Mouse (Mus musculus): ENCODE measurements around the gene Prps1.

- peak; percentile 67 for TF ChIP-seq CTCF (IDR thresholded peaks at IDR 0.05; ENCODE audit: low read depth, low read length)
- TF ChIP-seq POLR2A (IDR thresholded peaks at IDR 0.05; ENCODE audit: extremely low read depth, insufficient read depth, low read length), result no peak
Observed at GRCm38 (mm10) chrX:140479171-140479570, 22.8 kb downstream of the Prps1 start.

Data from liver, adult 2 months (tissue).